Mouse (Mus musculus) 3134 (cell line): Measurements from ENCODE around the gene Arhgap32.
"Not testable (repeated sequence)": the region's sequence is repeated elsewhere in the genome, so short reads cannot be mapped to it uniquely, and the experiment has no call there.

Source experiments
- DNase-seq: peaks from one replicate; pipeline ENCODE4 v3.0.0-alpha.2; 2011; ENCODE audit warnings: low spot score; ENCODE audit not compliant: insufficient read length; ENCODE audit errors: extremely low read depth

Arhgap32 gene

GRCm38 (mm10) chr9:32136680-32137295 is 20.9 kb downstream of the Arhgap32 start:
- no peak for DNase-seq

DNA sequence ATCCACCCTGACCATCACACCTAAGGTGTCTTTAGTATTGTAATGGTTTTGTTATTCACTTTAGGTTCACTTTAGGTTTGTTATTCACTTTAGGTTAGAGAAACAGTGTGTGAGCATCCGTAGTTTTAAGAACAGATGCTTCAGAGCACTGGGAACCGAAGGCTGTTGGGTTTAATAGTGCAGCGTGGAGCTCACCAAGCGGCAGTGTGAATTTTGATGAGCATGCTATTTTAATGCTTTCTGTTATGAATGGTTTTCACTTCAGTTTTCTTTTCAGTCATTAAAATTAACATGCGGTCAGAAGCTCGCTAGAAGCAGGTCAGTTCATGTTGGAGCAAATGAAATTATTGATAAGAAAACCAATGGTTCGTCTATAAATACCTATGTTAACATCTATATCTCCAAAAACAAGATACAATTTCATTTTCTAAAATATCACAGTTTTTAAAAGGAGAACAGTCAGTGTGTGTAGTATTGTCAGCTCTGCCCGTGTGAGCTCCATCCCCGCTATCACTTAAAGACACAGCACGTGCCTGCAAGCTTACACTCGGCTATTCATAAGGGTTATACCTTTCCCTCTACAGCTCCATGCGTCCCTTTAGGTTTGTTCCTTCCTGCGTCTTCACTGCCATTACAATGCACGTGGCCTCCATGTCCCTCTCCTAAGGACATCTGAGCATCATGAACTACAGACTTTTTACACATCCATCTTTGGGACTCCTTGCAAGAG is 21.9 kb downstream of the Arhgap32 start:
- DNase-seq = no peak

GRCm38 (mm10) chr9:32138616-32139015 is 22.7 kb downstream of the Arhgap32 start:
- no peak for DNase-seq

- no peak for DNase-seq
These were observed 23.7 kb downstream of the Arhgap32 start for GRCm38 (mm10) chr9:32139641-32140040.

DNA sequence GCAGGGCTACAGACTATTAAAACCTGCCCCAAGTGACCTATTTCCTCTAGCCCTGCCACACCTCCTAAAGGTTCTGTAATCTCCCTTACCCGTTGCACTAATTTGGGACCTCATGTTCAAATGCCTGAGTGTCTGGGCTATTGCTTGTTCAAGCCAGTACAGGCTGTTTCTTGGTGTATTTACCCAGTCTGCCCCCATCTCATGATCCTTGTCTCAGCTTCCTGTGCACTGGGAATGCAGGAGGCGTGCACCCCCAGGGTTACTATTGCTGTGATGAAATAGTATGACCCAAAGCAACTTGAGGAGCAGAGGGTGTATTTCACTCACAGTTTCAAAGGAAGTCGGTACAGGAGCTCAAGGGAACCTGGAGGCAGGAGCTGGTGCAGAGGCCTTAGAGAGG is 26.9 kb downstream of the Arhgap32 start:
- no peak for DNase-seq

GRCm38 (mm10) chr9:32143451-32143850 is 27.5 kb downstream of the Arhgap32 start:
- DNase-seq = no peak

GRCm38 (mm10) chr9:32146257-32146996 is 30.5 kb downstream of the Arhgap32 start:
- DNase-seq = no peak

- DNase-seq = no peak
These were observed 33.3 kb downstream of the Arhgap32 start for GRCm38 (mm10) chr9:32149241-32149640.

- DNase-seq = no peak
These were observed 34.1 kb downstream of the Arhgap32 start for GRCm38 (mm10) chr9:32149836-32150642.

GRCm38 (mm10) chr9:32154727-32155371 is 38.9 kb downstream of the Arhgap32 start:
- no peak for DNase-seq

DNA sequence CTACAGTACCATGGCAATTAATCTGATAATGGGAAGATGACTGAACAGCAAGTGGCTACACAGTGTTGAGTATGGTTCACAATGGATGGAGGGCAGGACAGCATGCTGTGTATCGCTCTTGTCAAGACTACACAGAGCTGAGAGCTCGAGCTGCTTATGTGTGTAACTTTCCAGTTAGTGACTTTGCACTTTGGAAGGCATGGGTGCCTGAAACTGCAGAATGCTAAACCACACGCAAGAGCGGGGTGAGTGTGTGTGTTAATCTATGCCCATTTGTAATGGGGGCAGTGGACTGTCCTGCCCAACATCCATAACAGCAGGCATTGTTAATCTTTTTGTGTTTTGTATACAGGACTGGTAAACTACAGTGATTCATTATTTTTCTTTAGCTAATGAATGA is 40.8 kb downstream of the Arhgap32 start:
- DNase-seq = no peak

DNA sequence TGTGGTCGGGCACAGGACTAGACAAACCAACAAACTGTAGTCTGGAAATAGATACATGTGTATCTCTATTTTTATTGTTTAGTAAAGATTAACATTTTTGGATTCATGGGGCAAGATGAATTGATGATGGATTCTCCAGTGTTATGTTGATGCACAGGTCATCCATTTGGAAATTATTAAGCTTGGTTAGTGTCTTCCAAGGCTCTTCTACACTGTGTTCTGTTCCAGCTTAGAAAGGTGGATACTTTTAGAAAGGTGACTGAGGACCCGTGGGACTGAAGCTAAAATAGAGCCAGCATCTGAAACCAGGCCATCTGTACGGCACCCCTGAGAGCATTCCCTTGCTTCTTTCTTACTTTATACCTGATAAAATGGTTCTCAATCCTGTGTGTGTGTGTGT is 41.3 kb downstream of the Arhgap32 start:
- no peak for DNase-seq

- DNase-seq = peak; percentile 5
These were observed 43.1 kb downstream of the Arhgap32 start for GRCm38 (mm10) chr9:32158837-32159543.

DNA sequence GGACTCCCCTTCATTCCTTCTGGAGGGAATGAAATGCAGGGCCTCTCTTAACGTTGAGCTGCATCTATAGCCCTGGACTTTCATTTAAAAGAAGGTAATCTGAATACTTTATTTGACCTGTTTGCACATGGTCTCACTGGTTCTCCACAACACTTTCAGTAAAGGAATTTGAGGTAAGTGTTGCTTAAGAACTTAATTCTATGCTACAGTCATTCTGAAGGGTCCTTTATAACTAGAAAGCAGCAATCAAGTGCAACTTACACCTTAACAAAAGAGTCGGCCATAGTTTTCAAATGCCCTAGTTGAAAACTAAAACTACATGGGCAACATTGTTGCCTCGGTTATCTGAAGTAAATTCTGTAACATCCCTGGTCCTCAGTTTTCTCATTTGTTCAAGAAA is 43.8 kb downstream of the Arhgap32 start:
- DNase-seq = no peak

DNA sequence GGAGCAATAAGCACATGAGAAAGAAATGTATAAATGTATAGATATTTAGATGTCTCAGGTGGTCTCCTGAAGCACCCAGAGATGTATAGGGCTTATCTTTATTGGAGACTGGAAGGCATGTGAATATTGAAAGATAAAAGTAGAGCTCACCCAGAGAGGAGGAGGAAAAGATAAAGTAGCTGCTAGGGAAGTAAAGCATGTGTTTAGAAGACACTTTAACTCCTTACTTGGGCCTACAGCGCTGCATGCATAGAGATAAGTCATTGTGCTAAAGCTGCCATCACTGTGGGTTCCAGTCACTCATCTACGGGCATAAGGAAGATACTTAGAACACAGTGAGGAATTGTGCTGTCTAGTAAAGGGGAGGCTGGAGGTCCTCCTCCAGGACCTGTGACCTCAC is 46.9 kb downstream of the Arhgap32 start:
- DNase-seq = no peak

GRCm38 (mm10) chr9:32163820-32164219 is 47.9 kb downstream of the Arhgap32 start:
- not testable (repeated sequence) for DNase-seq

DNA sequence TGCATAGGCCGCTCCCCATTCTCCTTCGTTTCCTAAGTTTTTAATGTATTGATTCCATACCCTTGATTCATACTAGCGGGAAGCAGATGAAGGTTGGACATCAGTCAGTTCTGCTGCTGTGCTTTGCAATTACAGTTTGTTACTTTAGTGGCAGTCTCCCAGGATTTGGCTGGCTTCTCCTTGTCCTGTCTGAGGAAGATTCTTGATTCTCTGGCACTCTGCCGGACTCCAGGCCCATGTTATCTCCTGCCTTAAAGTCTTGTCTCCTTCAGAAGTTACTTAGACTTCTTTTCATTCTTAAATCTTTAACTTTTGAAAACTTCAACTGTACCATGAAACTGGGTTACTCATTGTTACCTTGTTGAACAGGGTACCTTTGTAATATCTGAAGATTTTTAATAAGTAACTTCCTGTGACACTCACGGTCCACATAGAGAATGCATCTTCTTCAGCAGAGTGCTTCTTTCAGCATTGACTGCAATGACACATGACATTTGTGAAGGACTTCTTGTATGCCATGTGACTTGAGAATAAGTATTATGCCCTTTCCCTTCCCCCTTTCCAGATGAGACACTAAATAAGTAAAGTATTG is 52.7 kb downstream of the Arhgap32 start:
- no peak for DNase-seq

- DNase-seq = no peak
These were observed 54.8 kb downstream of the Arhgap32 start for GRCm38 (mm10) chr9:32170713-32171112.

GRCm38 (mm10) chr9:32176612-32177011 is 60.7 kb downstream of the Arhgap32 start:
- DNase-seq = no peak
